Mouse (Mus musculus) splenic B cell, adult 2 months (primary cell): Measurements from ENCODE around the gene Aurkb.

Source experiments
- DNase-seq: peaks from one replicate; pipeline ENCODE4 v3.0.0-alpha.2; 2011; ENCODE audit warnings: low read depth, low spot score
- H3K27me3 ChIP-seq: 2 replicates; pipeline ENCODE4 v1.6.1; 2012; ENCODE audit warnings: mild to moderate bottlenecking, low read length, moderate library complexity, mixed read lengths; ENCODE audit not compliant: control insufficient read depth, poor library complexity, insufficient read depth, severe bottlenecking
- H3K36me3 ChIP-seq: 2 replicates; pipeline ENCODE4 v1.6.1; 2012; ENCODE audit warnings: mild to moderate bottlenecking, low read length, moderate library complexity, mixed read lengths; ENCODE audit not compliant: control insufficient read depth, poor library complexity, insufficient read depth, severe bottlenecking

Aurkb gene

GRCm38 (mm10) chr11:69020691-69021090 is 24.8 kb upstream of the Aurkb start:
- no peak for DNase-seq
- peaks cover 7% of the 10 kb centered on the region for H3K36me3 ChIP-seq
- H3K27me3 ChIP-seq, result no peaks in the 10 kb centered on the region

- Histone ChIP-seq H3K27me3 (no peaks in the 10 kb centered on the region), H3K36me3 (peaks cover 17% of the 10 kb centered on the region)
- DNase-seq, result no peak
Measured at GRCm38 (mm10) chr11:69026562-69026961, 18.9 kb upstream of the Aurkb start.

GRCm38 (mm10) chr11:69028805-69029204 is 16.6 kb upstream of the Aurkb start:
- peak; percentile 29 for DNase-seq
- peaks cover 13% of the 10 kb centered on the region for H3K36me3 ChIP-seq
- H3K27me3 ChIP-seq, result no peaks in the 10 kb centered on the region

- Histone ChIP-seq H3K27me3 (no peaks in the 10 kb centered on the region), H3K36me3 (peaks cover 4% of the 10 kb centered on the region; the same call in 1 of the 2 replicates)
- no peak for DNase-seq
Measured at GRCm38 (mm10) chr11:69033552-69033951, 11.9 kb upstream of the Aurkb start.

- peaks cover 4% of the 10 kb centered on the region; the same call in 1 of the 2 replicates for H3K36me3 ChIP-seq
- no peaks in the 10 kb centered on the region for H3K27me3 ChIP-seq
- no peak for DNase-seq
Measured at GRCm38 (mm10) chr11:69034585-69034984, 10.9 kb upstream of the Aurkb start.

GRCm38 (mm10) chr11:69035411-69035810 is 10.0 kb upstream of the Aurkb start:
- DNase-seq, result no peak
- Histone ChIP-seq H3K27me3 (no peaks in the 10 kb centered on the region), H3K36me3 (peaks cover 4% of the 10 kb centered on the region; the same call in 1 of the 2 replicates)

GRCm38 (mm10) chr11:69035849-69036248 is 9.6 kb upstream of the Aurkb start:
- DNase-seq, result peak; percentile 85

GRCm38 (mm10) chr11:69036486-69037230 is 8.8 kb upstream of the Aurkb start:
- DNase-seq, result peak; percentile 95
- Histone ChIP-seq H3K36me3 (peaks cover 2% of the 10 kb centered on the region; the same call in 1 of the 2 replicates), H3K27me3 (no peaks in the 10 kb centered on the region)

More at GRCm38 (mm10) chr11:69035849-69036248, 9.6 kb upstream of the Aurkb start:
- Histone ChIP-seq H3K27me3 (no peaks in the 10 kb centered on the region), H3K36me3 (peaks cover 4% of the 10 kb centered on the region; the same call in 1 of the 2 replicates)

- peak; percentile 90 for DNase-seq
- H3K36me3 ChIP-seq, result peaks cover 2% of the 10 kb centered on the region; the same call in 1 of the 2 replicates
Measured at GRCm38 (mm10) chr11:69037231-69038061, 8.0 kb upstream of the Aurkb start.

GRCm38 (mm10) chr11:69038173-69038572 is 7.3 kb upstream of the Aurkb start:
- DNase-seq, result peak; percentile 13

More at GRCm38 (mm10) chr11:69037231-69038061, 8.0 kb upstream of the Aurkb start:
- no peaks in the 10 kb centered on the region for H3K27me3 ChIP-seq

GRCm38 (mm10) chr11:69046395-69046774 is 938 bp downstream of the Aurkb start:
- H3K36me3 ChIP-seq, result no peaks in the 10 kb centered on the region
- no peak for DNase-seq
- H3K27me3 ChIP-seq, result no peaks in the 10 kb centered on the region

More at GRCm38 (mm10) chr11:69038173-69038572, 7.3 kb upstream of the Aurkb start:
- Histone ChIP-seq H3K36me3 (peaks cover 1% of the 10 kb centered on the region; the same call in 1 of the 2 replicates), H3K27me3 (no peaks in the 10 kb centered on the region)

- no peaks in the 10 kb centered on the region for H3K36me3 ChIP-seq
- no peaks in the 10 kb centered on the region for H3K27me3 ChIP-seq
- DNase-seq, result no peak
Measured at GRCm38 (mm10) chr11:69047592-69047991, 2.1 kb downstream of the Aurkb start.

- no peaks in the 10 kb centered on the region for H3K27me3 ChIP-seq
- H3K36me3 ChIP-seq, result no peaks in the 10 kb centered on the region
- DNase-seq, result no peak
Measured at GRCm38 (mm10) chr11:69048151-69048550, 2.7 kb downstream of the Aurkb start.

- no peak for DNase-seq
- Histone ChIP-seq H3K36me3 (no peaks in the 10 kb centered on the region), H3K27me3 (no peaks in the 10 kb centered on the region)
Measured at GRCm38 (mm10) chr11:69050748-69051147, 5.3 kb downstream of the Aurkb start.

- no peak for DNase-seq
- Histone ChIP-seq H3K27me3 (no peaks in the 10 kb centered on the region), H3K36me3 (no peaks in the 10 kb centered on the region)
Measured at GRCm38 (mm10) chr11:69051771-69052170, 6.3 kb downstream of the Aurkb start.
